Mouse (Mus musculus) neural tube, postnatal 0 days (tissue): ENCODE results near the gene Gm12184. TPM values are rescaled to one million over a fixed set of nuclear protein-coding genes. Genes with fewer than 3 reads are reported as not detected.

Source experiments
- polyA plus RNA-seq: library from polyadenylated mRNA; unstranded; fragments of >200 nt; fragmentation: Nextera tagmentation; extraction: Ambion mirVana; gene quantifications from 2 replicates; pipeline ENCODE4 v1.2.1, GENCODE M21; 2015

Gm12184 gene
- 4.2 and 6.5 TPM in 2 replicates for polyA plus RNA-seq

DNA sequence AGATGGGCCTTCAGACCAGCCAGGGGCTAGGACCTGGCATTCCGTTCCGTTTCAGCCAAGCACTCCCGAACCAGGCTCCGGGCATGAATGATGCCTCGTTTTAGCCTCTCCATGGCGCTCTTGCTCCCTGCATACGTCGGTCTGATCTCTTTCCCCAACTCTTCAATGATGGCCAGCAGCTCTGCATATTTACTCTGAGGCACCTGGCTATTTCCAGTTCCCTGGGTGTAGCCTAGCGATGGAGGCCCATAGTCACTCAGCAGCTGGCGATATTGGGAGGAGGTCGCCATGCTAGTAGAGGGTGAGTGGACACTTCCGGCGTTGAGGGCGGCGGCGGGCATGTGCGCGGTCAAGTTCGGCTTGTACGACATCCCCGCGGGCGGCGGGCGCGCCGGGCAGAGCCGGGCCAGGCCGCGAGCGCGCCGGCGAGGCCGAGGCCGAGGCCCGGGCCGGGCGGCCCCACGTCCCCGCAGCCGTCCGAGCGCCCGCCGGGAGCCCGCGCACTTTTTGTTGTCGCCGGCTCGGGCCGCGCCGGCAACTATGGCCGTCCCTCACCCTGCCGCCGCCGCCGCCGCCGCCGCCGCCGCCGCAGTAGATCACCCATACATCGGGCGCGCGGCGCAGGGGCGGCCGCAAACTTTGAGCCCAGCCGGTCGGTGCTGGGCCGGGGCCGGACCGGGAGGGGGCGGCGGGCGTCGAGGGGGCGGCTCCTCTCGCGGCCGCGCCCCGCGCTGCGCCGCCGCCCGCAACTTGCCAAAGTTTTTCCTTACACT, at the start of gene Gm12184, which contains the start of gene Trim7:
Gene Gm12184, minus strand, starts transcription at position 677 of the 773 bp plus-strand sequence.
Gene Trim7, plus strand, starts transcription at position 162 of the 773 bp plus-strand sequence.

DNA sequence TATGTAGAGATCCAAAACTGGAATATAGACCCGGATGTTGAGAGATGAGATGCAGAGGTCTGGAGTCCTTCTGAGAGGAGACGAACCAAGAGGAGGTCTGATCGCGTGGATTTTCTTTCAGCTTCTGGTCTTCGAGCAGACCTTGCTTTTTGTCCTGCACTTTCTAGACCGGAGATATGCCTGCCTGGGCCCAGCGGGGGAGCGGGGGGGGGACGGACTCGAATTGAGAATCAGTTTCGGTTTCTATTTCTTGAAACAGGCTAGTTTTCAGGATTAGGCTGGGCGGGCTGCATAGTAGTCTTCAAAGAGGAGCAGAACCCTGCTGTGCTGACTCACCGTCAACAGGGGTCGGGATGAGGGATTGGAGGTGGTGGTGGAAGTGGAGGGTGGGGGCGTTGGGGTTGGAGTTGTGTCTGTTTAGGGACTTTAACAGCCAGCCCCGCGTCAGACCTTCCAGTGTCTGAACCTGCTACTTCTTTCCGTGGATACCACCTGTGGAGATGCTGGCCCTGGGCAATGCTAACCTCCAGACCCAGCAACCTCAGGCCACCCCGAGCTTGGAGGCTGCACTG, 44.8 kb upstream of the Gm12184 start, which contains the start of gene Irgm1:
Gene Irgm1, minus strand, starts transcription at position 483 of the 572 bp plus-strand sequence.

DNA sequence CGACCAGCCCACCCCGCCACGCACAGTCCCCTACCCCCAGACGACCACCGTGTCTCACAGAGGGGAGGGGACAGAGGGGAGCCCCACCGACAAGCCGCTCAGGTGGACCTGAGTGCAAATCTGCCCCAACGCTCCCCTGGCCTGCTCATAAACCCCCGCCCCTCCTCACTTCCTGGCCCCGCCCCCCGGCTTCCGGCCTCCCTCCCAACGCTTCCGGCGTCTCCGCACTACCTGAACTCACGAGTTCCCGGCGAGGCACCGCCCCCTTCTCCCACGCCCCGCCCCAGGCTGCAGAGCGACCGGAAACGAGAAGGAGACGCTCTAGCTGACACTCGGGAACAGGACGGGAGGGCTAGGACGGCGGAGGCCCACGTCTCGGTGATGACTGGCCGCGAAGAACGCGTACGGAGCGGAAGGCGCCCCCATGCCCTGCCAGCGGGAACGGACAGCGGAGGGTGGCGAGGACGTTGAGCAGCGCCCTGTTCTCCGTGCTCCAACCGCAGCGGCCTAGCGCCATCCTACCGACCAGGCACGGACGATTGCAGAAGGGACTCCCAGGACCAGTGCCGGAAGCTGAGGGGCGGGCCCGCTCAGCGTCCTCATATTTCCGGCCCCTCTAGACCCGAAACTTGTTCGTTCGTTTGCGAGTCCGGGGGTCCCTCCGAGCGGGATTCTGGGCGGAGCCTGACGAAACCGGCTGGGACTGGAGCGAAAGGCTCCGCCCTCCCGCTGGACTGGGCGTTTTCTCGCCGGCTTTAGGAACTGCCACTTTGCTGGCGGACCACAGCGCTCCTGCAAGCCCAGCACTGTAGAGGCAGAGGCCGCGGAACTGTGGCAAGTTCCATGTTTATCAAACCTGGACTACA, 9.4 kb downstream of the Gm12184 start, which contains the start of gene Trim41:
Gene Trim41, minus strand, starts transcription at position 554 of the 866 bp plus-strand sequence.

DNA sequence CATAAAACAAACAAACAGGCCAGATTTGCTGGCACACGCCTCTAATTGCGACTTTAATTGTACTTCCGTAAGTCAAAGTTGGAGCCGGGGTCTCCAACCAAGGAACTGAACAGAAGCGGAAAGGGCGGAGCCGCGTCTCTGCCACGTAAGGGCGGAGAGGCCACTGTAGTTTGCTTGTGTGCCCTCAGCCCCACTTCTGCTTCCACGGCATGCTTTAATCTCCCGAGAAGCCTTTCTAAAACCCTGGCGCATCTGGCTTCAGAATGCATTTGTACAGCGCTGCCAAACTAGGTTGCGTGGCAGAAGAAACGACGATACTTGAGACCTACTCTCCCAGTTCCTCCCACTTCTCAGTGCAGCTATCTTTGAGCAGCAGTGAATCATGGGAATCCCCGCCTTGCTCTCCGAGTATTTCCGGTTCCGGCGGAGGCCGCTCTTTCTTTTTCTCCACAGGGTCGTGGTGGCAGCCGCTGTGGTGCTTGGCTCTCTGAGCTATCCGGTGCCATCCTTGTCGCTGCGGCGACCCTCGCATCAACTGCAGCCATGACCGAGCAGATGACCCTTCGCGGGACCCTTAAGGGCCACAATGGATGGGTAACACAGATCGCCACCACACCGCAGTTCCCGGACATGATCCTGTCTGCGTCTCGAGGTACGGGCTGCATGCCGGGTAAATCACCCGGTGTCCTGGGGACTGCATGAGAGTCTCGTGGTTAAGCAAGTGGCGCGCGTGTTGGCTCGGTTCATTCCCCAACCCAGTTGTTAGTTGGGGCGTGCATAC, 26.3 kb downstream of the Gm12184 start, which contains the start of gene Rack1:
Gene Rack1, plus strand, starts transcription at position 412 of the 781 bp plus-strand sequence.

Other genes with a start within 250 kb of the Gm12184 start
- gene Rack1, start 26.3 kb downstream of the Gm12184 start, polyA plus RNA-seq = 330 and 341 TPM in 2 replicates
- 5.5 and 5.8 TPM in 2 replicates for gene Trim41, start 9.3 kb downstream of the Gm12184 start, polyA plus RNA-seq
- gene Trim7, start 515 bp downstream of the Gm12184 start, polyA plus RNA-seq = 4.1 and 4.4 TPM in 2 replicates
- 8.6 and 9.7 TPM in 2 replicates for gene Irgm1, start 45.0 kb upstream of the Gm12184 start, polyA plus RNA-seq
- 0.22 and 0.28 TPM in 2 replicates for gene Gm5431, start 75.6 kb upstream of the Gm12184 start, polyA plus RNA-seq
- gene Psme2b, start 119.5 kb upstream of the Gm12184 start, polyA plus RNA-seq = 1.3 and 2.0 TPM in 2 replicates
- gene Olfr56, start 152.2 kb upstream of the Gm12184 start, polyA plus RNA-seq = not detected in 2 replicates
- 0.41 and 0.45 TPM in 2 replicates for gene 9930111J21Rik1, start 152.7 kb upstream of the Gm12184 start, polyA plus RNA-seq
- gene Gm12185, start 165.6 kb upstream of the Gm12184 start, polyA plus RNA-seq = not detected in 2 replicates
- gene Tgtp1, start 167.5 kb upstream of the Gm12184 start, polyA plus RNA-seq = 0.21 and 0.43 TPM in 2 replicates
- 0.45 and 0.54 TPM in 2 replicates for gene 9930111J21Rik2, start 224.6 kb upstream of the Gm12184 start, polyA plus RNA-seq
- gene Tgtp2, start 237.6 kb upstream of the Gm12184 start, polyA plus RNA-seq = 0.26 and 0.29 TPM in 2 replicates
- gene Ifi47, start 249.9 kb upstream of the Gm12184 start, polyA plus RNA-seq = 1.8 and 1.9 TPM in 2 replicates